ENCODE assay signal across 8 mouse cellular contexts in the genomic region with DNA sequence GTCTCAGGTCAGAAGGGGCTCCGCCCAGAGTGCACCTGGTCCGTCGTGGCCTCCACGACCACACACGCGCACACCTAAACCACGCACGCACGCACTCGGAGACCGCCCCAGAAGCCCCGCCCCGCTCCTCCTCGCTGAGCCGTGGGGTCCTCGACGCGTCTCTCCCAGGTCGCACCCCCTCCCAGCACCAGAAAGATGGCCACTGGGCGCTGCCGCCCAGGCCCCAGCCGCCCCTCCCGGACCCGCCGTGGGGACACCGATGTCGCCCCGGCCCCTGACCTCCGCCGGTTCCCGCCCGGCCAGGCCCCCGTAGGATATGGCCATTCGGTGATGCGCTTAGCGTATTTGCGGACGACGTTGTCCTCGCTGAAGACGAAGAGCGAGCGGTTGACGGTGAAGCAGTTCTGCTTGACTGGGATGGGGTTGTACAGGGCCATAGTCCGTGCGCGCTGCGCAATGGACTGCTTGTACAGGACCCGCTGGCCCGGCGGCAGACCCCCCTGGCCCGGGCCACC. TPM values are rescaled to one million over a fixed set of nuclear protein-coding genes. Genes with fewer than 3 reads are reported as not detected.
DNase-seq lines count a peak whose midpoint lies in the region; ATAC-seq and TF ChIP-seq lines count a peak whose summit lies in the region.

No protein-coding gene starts in this region.

- H3K9me3 ChIP-seq in embryonic facial prominence, embryonic 10.5 days: no peaks in the 10 kb centered on the region
- no peaks in the 10 kb centered on the region for H3K9me3 ChIP-seq in hindbrain, postnatal 0 days (ENCODE audit: low read length)
- H3K9me3 ChIP-seq in liver, embryonic 15.5 days (replicated peaks): no peaks in the 10 kb centered on the region

- peak overlapping the region; percentile 12; the same call in 1 of the 2 replicates for H3K27ac ChIP-seq in embryonic facial prominence, embryonic 10.5 days (replicated peaks)
- H3K27ac ChIP-seq in hindbrain, postnatal 0 days: peak overlapping the region; percentile 90
- H3K27ac ChIP-seq in liver, embryonic 15.5 days (replicated peaks): no peak overlapping the region
- H3K27ac ChIP-seq in small intestine, adult 2 months (ENCODE audit: insufficient read depth, low read depth, low read length): no peak overlapping the region

- TF ChIP-seq CTCF in hindbrain, postnatal 0 days (IDR thresholded peaks at IDR 0.05; ENCODE audit: low read depth): no peak
- TF ChIP-seq CTCF in small intestine, adult 2 months (IDR thresholded peaks at IDR 0.05; ENCODE audit: extremely low read depth, insufficient read length, insufficient replicate concordance, low read depth, low read length): no peak

- peaks cover 36% of the 10 kb centered on the region for H3K27me3 ChIP-seq in embryonic facial prominence, embryonic 10.5 days (replicated peaks; ENCODE audit: low read depth, poor library complexity, severe bottlenecking)
- H3K27me3 ChIP-seq in hindbrain, postnatal 0 days (ENCODE audit: insufficient read depth, low read length): no peaks in the 10 kb centered on the region
- peaks cover 51% of the 10 kb centered on the region for H3K27me3 ChIP-seq in liver, embryonic 15.5 days
- H3K27me3 ChIP-seq in small intestine, adult 2 months (ENCODE audit: control insufficient read depth, insufficient read depth, low read length): peaks cover 10% of the 10 kb centered on the region

- peaks cover 19% of the 10 kb centered on the region for H3K4me1 ChIP-seq in embryonic facial prominence, embryonic 10.5 days
- H3K4me1 ChIP-seq in hindbrain, postnatal 0 days (ENCODE audit: insufficient read depth, low read length): no peaks in the 10 kb centered on the region
- H3K4me1 ChIP-seq in liver, embryonic 15.5 days (replicated peaks): peaks cover 17% of the 10 kb centered on the region
- H3K4me1 ChIP-seq in small intestine, adult 2 months (ENCODE audit: control insufficient read depth, insufficient read depth, insufficient read length, low read length): peaks cover 8% of the 10 kb centered on the region

- peak overlapping the region; percentile 89 for H3K9ac ChIP-seq in hindbrain, postnatal 0 days (replicated peaks; ENCODE audit: low read length)
- no peak overlapping the region for H3K9ac ChIP-seq in liver, embryonic 15.5 days

- 1% methylated on average over 52 of the region's 52 CpGs for WGBS in embryonic facial prominence, embryonic 10.5 days
- whole genome bisulfite sequencing in hindbrain, postnatal 0 days: 1% methylated on average over 46 of the region's 52 CpGs
- under 1% methylated on average over 52 of the region's 52 CpGs for WGBS in liver, embryonic 15.5 days (ENCODE audit: insufficient replicate concordance)
- 2% methylated on average over 51 of the region's 52 CpGs for WGBS in small intestine, adult 2 months

- no peak for DNase-seq in cerebellum, adult 8-10 months
- peak; percentile 3 to 13 for DNase-seq in B cell, adult 2 months
- no peak for DNase-seq in embryonic facial prominence, embryonic 10.5 days (ENCODE audit: low spot score)
- peak; percentile 73 for DNase-seq in hindbrain, postnatal 0 days (ENCODE audit: low spot score)
- DNase-seq in gastrocnemius, postnatal 25 days: no peak

- peak overlapping the region; percentile 74 for H3K4me3 ChIP-seq in embryonic facial prominence, embryonic 10.5 days
- peak overlapping the region; percentile 79 for H3K4me3 ChIP-seq in hindbrain, postnatal 0 days (ENCODE audit: low read length)
- peak overlapping the region; percentile 45 for H3K4me3 ChIP-seq in liver, embryonic 15.5 days (replicated peaks)
- peak overlapping the region; percentile 62 for H3K4me3 ChIP-seq in small intestine, adult 2 months (ENCODE audit: low read depth, low read length)

- no peak for TF ChIP-seq POLR2A in small intestine, adult 2 months (IDR thresholded peaks at IDR 0.05; ENCODE audit: low read depth, low read length)

- peak overlapping the region; percentile 83 for H3K4me2 ChIP-seq in hindbrain, postnatal 0 days (ENCODE audit: low read depth, low read length)
- H3K4me2 ChIP-seq in liver, embryonic 15.5 days: peak overlapping the region; percentile 72

- no peaks in the 10 kb centered on the region for H3K36me3 ChIP-seq in embryonic facial prominence, embryonic 10.5 days (replicated peaks)
- H3K36me3 ChIP-seq in hindbrain, postnatal 0 days (ENCODE audit: insufficient read depth, low read length): no peaks in the 10 kb centered on the region
- H3K36me3 ChIP-seq in liver, embryonic 15.5 days (replicated peaks): no peaks in the 10 kb centered on the region
- no peaks in the 10 kb centered on the region for H3K36me3 ChIP-seq in small intestine, adult 2 months (ENCODE audit: control insufficient read depth, insufficient read depth, low read length)

- peak; percentile 57 for ATAC-seq in cerebellum, adult (ENCODE audit: insufficient number of reproducible peaks, low FRiP score, low TSS enrichment)
- ATAC-seq in hindbrain, postnatal 0 days: peak; percentile 74
- 0 out of 2 replicates have a peak, but pooled peaks have one; percentile 15 for ATAC-seq in liver, embryonic 15.5 days (ENCODE audit: insufficient read depth)

RNA-seq across cellular contexts. Expression of gene Cacna1b, which starts 0.4 kb away (rescaled TPM):
- polyA plus RNA-seq in embryonic facial prominence, embryonic 10.5 days (2016; fragmentation: Nextera tagmentation; extraction: Ambion mirVana): 3.2 and 3.6 TPM in 2 replicates
- total RNA-seq in hindbrain, postnatal 0 days (2014; rRNA removed): 94.0 and 103 TPM in 2 replicates
- 10.1 and 11.8 TPM in 2 replicates for polyA plus RNA-seq in hindbrain, postnatal 0 days (2015; fragmentation: Nextera tagmentation; extraction: Ambion mirVana)
- 0.01 and 0.02 TPM in 2 replicates for polyA plus RNA-seq in liver, embryonic 15.5 days (2015; fragmentation: Nextera tagmentation; extraction: Ambion mirVana)
- 3.5 and 4.9 TPM in 2 replicates for polyA plus RNA-seq in small intestine, adult 2 months (2012; rRNA removed)
- total RNA-seq in gastrocnemius, postnatal 25 days (2021): under 1 TPM; 0.03 to 0.05 TPM

Comparison
In these comparisons a context has a peak if more than half of its experiments do, and no peak if none do; other contexts are left out.
1. ATAC-seq: peak in every context shown above with its lines; median percentile 74 in hindbrain, postnatal 0 days; 57 in cerebellum, adult; 15 in liver, embryonic 15.5 days.
2. DNase-seq: peak in B cell, adult 2 months (2 of 2) and hindbrain, postnatal 0 days (single experiment); none in cerebellum, adult 8-10 months (single experiment), embryonic facial prominence, embryonic 10.5 days (single experiment) and gastrocnemius, postnatal 25 days (single experiment).
3. H3K27ac ChIP-seq: peak in embryonic facial prominence, embryonic 10.5 days (single experiment) and hindbrain, postnatal 0 days (single experiment); none in liver, embryonic 15.5 days (single experiment) and small intestine, adult 2 months (single experiment).
4. Peak in every context shown above with its lines, with median percentiles within 50 percentile points of each other: H3K4me3 ChIP-seq.